Mouse (Mus musculus): Measurements from ENCODE around the gene Rfx1.
A peak's percentile ranks its signal among the peaks of the same experiment; 100 is the strongest.

Gene Rfx1

GRCm38 (mm10) chr8:84066291-84066930 lies at the start of gene Rfx1:
Gene Rfx1, plus strand, starts transcription at chr8:84066834.
- peak; percentile 100 for DNase-seq

- DNase-seq, result no peak
Measured at GRCm38 (mm10) chr8:84019738-84020137, 46.9 kb upstream of the Rfx1 start.

GRCm38 (mm10) chr8:84021096-84021495 lies 45.5 kb upstream of the Rfx1 start, which contains the start of gene Palm3:
Gene Palm3, plus strand, starts transcription at chr8:84021471.
- DNase-seq, result no peak

GRCm38 (mm10) chr8:84021569-84021968 lies 45.1 kb upstream of the Rfx1 start:
- no peak for DNase-seq

- no peak for DNase-seq
Measured at GRCm38 (mm10) chr8:84023085-84023484, 43.5 kb upstream of the Rfx1 start.

- DNase-seq, result no peak
Measured at GRCm38 (mm10) chr8:84023631-84024030, 43.0 kb upstream of the Rfx1 start.

GRCm38 (mm10) chr8:84024171-84024570 lies 42.5 kb upstream of the Rfx1 start:
- no peak for DNase-seq

GRCm38 (mm10) chr8:84025863-84026262 lies 40.8 kb upstream of the Rfx1 start:
- DNase-seq, result peak; percentile 30

- no peak for DNase-seq
Measured at GRCm38 (mm10) chr8:84027449-84027848, 39.2 kb upstream of the Rfx1 start.

- no peak for DNase-seq
Measured at GRCm38 (mm10) chr8:84029272-84029671, 37.4 kb upstream of the Rfx1 start.

- no peak for DNase-seq
Measured at GRCm38 (mm10) chr8:84032777-84033176, 33.9 kb upstream of the Rfx1 start.

- DNase-seq, result no peak
Measured at GRCm38 (mm10) chr8:84038015-84038414, 28.6 kb upstream of the Rfx1 start.

GRCm38 (mm10) chr8:84039050-84039449 lies 27.6 kb upstream of the Rfx1 start:
- DNase-seq, result peak; percentile 32

- DNase-seq, result peak; percentile 13
Measured at GRCm38 (mm10) chr8:84042066-84042947, 24.3 kb upstream of the Rfx1 start, which contains the start of gene Il27ra. Gene Il27ra, minus strand, starts transcription at chr8:84042589.

GRCm38 (mm10) chr8:84042948-84043342 lies 23.7 kb upstream of the Rfx1 start:
- DNase-seq, result no peak

- DNase-seq, result no peak
Measured at GRCm38 (mm10) chr8:84044103-84044502, 22.5 kb upstream of the Rfx1 start.

GRCm38 (mm10) chr8:84044900-84045299 lies 21.7 kb upstream of the Rfx1 start, which contains the start of gene Rln3:
Gene Rln3, minus strand, starts transcription at chr8:84045000.
- no peak for DNase-seq

GRCm38 (mm10) chr8:84046505-84046904 lies 20.1 kb upstream of the Rfx1 start:
- DNase-seq, result no peak

GRCm38 (mm10) chr8:84048171-84048570 lies 18.5 kb upstream of the Rfx1 start:
- DNase-seq, result no peak

- DNase-seq, result no peak
Measured at GRCm38 (mm10) chr8:84052746-84053145, 13.9 kb upstream of the Rfx1 start.

- no peak for DNase-seq
Measured at GRCm38 (mm10) chr8:84053229-84053628, 13.4 kb upstream of the Rfx1 start.

GRCm38 (mm10) chr8:84057827-84058226 lies 8.8 kb upstream of the Rfx1 start:
- no peak for DNase-seq

- DNase-seq, result no peak
Measured at GRCm38 (mm10) chr8:84059226-84059625, 7.4 kb upstream of the Rfx1 start.

GRCm38 (mm10) chr8:84060245-84060644 lies 6.4 kb upstream of the Rfx1 start:
- no peak for DNase-seq
